Mouse (Mus musculus): ENCODE measurements around the gene Lgr4. TPM values are rescaled to one million over a fixed set of nuclear protein-coding genes. Genes with fewer than 3 reads are reported as not detected.

Lgr4 gene
- polyA plus RNA-seq, 1 experiment, result 0.04 TPM

DNA sequence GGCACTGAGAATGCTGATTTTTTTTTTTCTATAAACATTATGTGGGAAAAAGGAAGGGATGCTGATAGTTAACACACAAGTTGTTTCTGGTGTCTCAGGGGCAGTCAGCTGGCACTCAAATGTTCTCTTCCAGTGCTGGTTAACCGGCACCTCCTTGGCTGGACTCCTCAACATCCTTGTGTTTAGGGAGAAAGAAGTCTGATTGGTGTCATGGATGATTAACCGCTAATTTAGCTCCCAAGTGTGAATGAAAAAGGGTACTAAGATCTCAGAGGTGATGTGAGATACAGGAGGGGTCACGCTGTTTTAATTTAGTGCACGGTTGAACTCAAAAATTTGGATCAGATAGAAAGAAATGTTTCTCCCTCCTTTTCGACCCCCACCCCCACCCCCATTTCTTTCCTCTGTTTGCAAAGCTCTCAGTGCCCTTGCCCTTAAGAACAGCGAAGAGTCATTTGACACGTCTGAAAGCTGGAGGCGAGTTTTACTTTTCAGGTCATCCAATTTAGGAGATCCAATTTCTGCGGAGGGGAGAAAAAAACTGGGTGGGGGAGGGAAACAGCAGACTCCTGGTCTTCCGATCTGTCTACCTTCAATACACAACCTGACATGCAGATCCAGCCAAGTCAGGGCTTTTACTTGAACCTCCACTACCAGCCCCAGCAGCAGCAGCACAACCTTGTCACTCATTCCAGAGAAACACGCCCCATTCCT is 508 bp upstream of the Lgr4 start:
- H3K4me1 ChIP-seq (ENCODE audit: control insufficient read depth), result peaks cover 53% of the 10 kb centered on the region
- peaks cover 27% of the 10 kb centered on the region for H3K27me3 ChIP-seq (ENCODE audit: control insufficient read depth)
- TF ChIP-seq TAL1 (IDR thresholded peaks at IDR 0.05; ENCODE audit: low read length) (no peak), GATA1 (IDR thresholded peaks at IDR 0.05; ENCODE audit: low read length) (no peak)
- no peaks in the 10 kb centered on the region for H3K9me3 ChIP-seq (ENCODE audit: control insufficient read depth, low read length)
- no peaks in the 10 kb centered on the region for H3K36me3 ChIP-seq (ENCODE audit: control insufficient read depth)
- H3K4me3 ChIP-seq (replicated peaks), result peak overlapping the region; percentile 83

DNA sequence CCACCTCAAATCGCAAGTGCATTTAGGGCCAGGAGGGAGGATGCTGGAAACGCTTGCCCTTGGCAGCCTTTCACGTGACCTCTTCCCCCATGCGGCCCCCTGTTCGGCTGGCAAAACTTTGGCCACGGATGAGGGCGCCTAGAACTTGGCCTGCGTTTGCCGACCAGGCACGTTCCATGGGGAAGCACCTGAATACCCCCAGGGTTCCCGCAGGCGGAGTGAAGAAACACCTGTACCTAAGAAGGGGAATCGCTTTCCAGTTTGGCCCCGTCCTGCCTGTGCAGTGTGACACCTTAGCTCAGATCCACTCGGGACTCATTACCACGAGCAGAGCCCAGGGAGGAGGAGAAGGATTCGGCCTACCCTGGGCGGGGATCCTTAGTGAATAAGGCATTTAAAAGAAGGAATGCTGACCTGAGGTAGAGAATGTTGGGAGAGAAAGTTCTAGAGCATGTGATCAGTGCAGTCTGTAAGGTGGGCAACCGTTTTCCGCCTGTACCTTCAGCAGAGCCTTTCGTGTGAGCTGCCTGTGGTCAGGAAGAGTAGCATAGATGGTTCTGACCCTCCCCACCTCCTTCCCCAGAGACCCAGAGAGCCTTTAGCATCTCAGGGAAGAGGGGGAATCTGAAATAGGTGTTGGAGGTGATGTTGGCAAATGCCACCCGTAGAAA is 1.3 kb downstream of the Lgr4 start:
- Histone ChIP-seq H3K4me3 (replicated peaks) (peak overlapping the region; percentile 83), H3K4me1 (ENCODE audit: control insufficient read depth) (peaks cover 49% of the 10 kb centered on the region), H3K27me3 (ENCODE audit: control insufficient read depth) (peaks cover 15% of the 10 kb centered on the region), H3K9me3 (ENCODE audit: control insufficient read depth, low read length) (no peaks in the 10 kb centered on the region), H3K36me3 (ENCODE audit: control insufficient read depth) (no peaks in the 10 kb centered on the region)
- TF ChIP-seq TAL1 (IDR thresholded peaks at IDR 0.05; ENCODE audit: low read length), result no peak
- no peak for TF ChIP-seq GATA1 (IDR thresholded peaks at IDR 0.05; ENCODE audit: low read length)

DNA sequence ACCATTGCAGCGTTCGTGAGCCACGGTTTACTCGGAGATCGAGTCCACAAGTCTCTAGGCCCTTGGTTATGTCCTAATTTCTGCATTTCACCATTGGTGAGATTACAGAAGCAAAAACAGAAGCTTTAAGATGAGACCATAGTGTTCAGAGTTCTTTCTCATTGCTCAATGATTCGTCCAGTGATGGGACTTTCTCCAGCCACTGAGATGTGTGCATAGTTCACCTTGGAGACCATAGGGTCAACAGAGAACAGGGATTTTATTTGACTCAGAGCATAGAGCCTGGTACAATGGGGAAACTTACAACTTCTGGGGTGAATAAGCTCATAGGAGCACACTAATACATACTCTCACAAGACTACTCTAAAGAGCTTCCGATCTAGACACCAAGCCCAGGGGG is 3.0 kb downstream of the Lgr4 start:
- Histone ChIP-seq H3K4me3 (replicated peaks) (no peak overlapping the region), H3K9me3 (ENCODE audit: control insufficient read depth, low read length) (no peaks in the 10 kb centered on the region), H3K36me3 (ENCODE audit: control insufficient read depth) (no peaks in the 10 kb centered on the region; the same call in none of the 2 replicates), H3K4me1 (ENCODE audit: control insufficient read depth) (peaks cover 49% of the 10 kb centered on the region), H3K27me3 (ENCODE audit: control insufficient read depth) (peaks cover 5% of the 10 kb centered on the region)
- TF ChIP-seq GATA1 (IDR thresholded peaks at IDR 0.05; ENCODE audit: low read length) (no peak), TAL1 (IDR thresholded peaks at IDR 0.05; ENCODE audit: low read length) (no peak)

DNA sequence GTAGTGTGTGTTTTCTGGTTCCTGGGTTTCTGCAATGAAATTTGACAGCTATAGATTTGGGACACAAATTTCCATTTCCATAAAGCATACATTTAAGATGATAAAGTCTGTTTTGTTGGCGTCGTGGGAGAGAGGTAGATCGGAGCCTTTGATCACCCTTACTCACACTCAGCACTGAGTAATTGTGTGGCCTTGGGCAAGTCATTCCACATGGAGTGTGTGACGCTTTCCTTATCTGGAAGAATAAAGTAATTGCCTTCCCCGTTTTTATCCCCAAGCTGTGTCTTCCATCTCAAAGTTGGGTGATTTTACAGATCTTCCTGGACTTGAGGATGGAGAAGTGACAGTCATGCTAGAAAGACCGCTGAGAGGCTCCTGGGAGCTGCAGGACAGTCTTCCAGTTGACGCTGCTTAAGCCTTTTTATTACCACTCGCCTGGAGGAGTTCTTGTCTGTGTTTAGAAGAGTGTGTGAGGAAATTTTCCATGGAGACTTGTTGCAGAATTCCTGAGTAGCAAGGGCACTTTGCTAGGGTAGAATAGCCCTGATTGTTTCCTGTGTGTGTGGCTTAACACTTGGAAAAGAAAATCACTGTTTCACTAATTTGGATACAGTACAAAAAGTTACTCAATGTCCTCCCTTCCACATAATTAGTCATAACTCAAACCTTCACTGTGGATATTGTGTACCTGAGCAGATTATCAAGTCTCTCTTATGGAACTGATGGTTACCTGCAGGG is 4.0 kb downstream of the Lgr4 start:
- no peaks in the 10 kb centered on the region for H3K9me3 ChIP-seq (ENCODE audit: control insufficient read depth, low read length)
- H3K27me3 ChIP-seq (ENCODE audit: control insufficient read depth), result peaks cover 4% of the 10 kb centered on the region
- TF ChIP-seq GATA1 (IDR thresholded peaks at IDR 0.05; ENCODE audit: low read length) (no peak), TAL1 (IDR thresholded peaks at IDR 0.05; ENCODE audit: low read length) (no peak)
- peaks cover 52% of the 10 kb centered on the region for H3K4me1 ChIP-seq (ENCODE audit: control insufficient read depth)
- H3K4me3 ChIP-seq (replicated peaks), result no peak overlapping the region
- H3K36me3 ChIP-seq (ENCODE audit: control insufficient read depth), result peaks cover 7% of the 10 kb centered on the region

DNA sequence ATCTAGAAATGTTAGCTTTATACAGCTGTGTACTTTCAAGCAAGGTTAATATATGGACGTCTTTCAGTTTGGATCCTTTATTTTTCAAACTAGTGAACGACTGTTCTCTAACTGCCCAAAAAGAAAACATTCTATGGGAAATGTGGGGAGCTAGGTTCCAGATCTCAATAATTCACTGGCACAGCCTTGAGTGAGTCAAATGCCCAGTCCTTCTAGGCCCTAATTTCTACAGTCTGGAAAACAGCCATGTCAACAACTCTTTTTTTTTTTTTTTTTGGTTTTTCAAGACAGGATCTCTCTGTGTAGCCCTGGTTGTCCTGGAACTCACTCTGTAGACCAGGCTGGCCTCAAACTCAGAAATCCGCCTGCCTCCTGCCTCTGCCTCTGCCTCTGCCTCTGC is 4.9 kb downstream of the Lgr4 start:
- no peaks in the 10 kb centered on the region for H3K9me3 ChIP-seq (ENCODE audit: control insufficient read depth, low read length)

DNA sequence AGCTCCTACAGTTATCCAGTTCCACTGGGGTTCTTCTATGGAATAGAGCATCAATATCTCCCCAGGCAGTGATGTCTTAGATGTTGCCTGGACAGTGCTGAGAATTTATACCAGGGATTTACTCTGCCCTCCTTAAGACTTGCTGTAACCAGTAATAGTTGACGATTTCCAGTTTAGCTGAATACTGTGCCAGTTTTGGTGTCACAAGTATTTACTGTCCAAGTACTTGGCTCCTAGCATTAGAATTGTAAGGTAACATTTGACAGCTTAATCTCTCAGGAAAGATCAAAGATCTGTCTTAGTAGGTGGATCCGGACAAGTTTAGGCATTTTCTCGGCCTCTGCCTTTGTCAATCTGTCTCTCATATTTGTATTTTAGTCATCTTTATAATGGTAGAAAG is 5.6 kb downstream of the Lgr4 start:
- Histone ChIP-seq H3K27me3 (ENCODE audit: control insufficient read depth) (peaks cover 4% of the 10 kb centered on the region), H3K9me3 (ENCODE audit: control insufficient read depth, low read length) (no peaks in the 10 kb centered on the region), H3K4me3 (replicated peaks) (no peak overlapping the region), H3K36me3 (ENCODE audit: control insufficient read depth) (peaks cover 7% of the 10 kb centered on the region), H3K4me1 (ENCODE audit: control insufficient read depth) (peaks cover 38% of the 10 kb centered on the region)
- TF ChIP-seq TAL1 (IDR thresholded peaks at IDR 0.05; ENCODE audit: low read length) (no peak), GATA1 (IDR thresholded peaks at IDR 0.05; ENCODE audit: low read length) (no peak)

More for the DNA sequence above, 4.9 kb downstream of the Lgr4 start:
- TF ChIP-seq TAL1 (IDR thresholded peaks at IDR 0.05; ENCODE audit: low read length), result no peak
- Histone ChIP-seq H3K27me3 (ENCODE audit: control insufficient read depth) (peaks cover 4% of the 10 kb centered on the region), H3K36me3 (ENCODE audit: control insufficient read depth) (peaks cover 7% of the 10 kb centered on the region), H3K4me1 (ENCODE audit: control insufficient read depth) (peaks cover 45% of the 10 kb centered on the region), H3K4me3 (replicated peaks) (no peak overlapping the region)

DNA sequence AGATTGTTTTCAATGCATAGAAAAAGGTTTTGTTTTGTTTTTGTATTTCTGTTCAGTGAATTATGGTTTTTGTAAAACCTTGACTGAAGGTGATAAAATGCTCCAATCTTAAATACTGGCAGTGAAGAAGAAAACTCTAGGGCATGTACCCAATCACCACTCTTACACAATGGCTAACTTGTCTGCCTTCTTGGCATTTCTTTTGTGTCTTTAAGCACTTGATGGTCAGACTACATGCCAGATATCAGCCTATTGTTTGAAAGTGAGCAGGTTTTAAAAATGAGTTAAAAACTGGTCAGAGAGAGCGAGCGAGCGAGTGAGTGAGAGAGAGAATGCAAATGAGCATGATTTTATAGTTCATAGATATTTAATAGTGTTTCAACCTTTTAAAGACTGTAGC is 6.5 kb downstream of the Lgr4 start:
- H3K4me1 ChIP-seq (ENCODE audit: control insufficient read depth), result peaks cover 32% of the 10 kb centered on the region
- peaks cover 7% of the 10 kb centered on the region for H3K36me3 ChIP-seq (ENCODE audit: control insufficient read depth)
- H3K27me3 ChIP-seq (ENCODE audit: control insufficient read depth), result peaks cover 1% of the 10 kb centered on the region; the same call in 1 of the 2 replicates
- no peaks in the 10 kb centered on the region for H3K9me3 ChIP-seq (ENCODE audit: control insufficient read depth, low read length)
- no peak for TF ChIP-seq TAL1 (IDR thresholded peaks at IDR 0.05; ENCODE audit: low read length)
- TF ChIP-seq GATA1 (IDR thresholded peaks at IDR 0.05; ENCODE audit: low read length), result no peak
- no peak overlapping the region for H3K4me3 ChIP-seq (replicated peaks)

DNA sequence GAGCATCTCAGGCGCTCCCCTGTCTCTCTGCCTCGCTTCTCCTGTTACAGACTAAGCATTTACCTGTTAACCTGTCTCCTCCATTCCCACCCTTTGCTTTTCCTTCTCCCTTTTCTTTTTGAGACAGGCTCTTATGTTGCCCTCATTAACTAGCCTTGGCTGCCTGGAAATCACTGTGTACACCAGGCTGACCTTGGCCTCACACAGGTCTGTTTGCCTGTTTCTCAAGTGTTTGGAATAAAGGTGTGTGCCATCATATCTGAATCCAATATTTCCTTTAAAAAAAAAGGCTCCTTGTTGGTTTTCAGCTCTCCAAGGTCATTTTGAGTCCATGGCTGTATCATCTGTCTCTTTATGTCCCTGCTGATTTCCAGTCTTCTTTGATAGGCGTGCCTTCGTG is 9.5 kb downstream of the Lgr4 start:
- H3K4me3 ChIP-seq (replicated peaks), result no peak overlapping the region
- H3K4me1 ChIP-seq (ENCODE audit: control insufficient read depth), result peaks cover 16% of the 10 kb centered on the region
- no peaks in the 10 kb centered on the region for H3K9me3 ChIP-seq (ENCODE audit: control insufficient read depth, low read length)
- no peak for TF ChIP-seq GATA1 (IDR thresholded peaks at IDR 0.05; ENCODE audit: low read length)
- no peak for TF ChIP-seq TAL1 (IDR thresholded peaks at IDR 0.05; ENCODE audit: low read length)
- H3K27me3 ChIP-seq (ENCODE audit: control insufficient read depth), result no peaks in the 10 kb centered on the region
- peaks cover 7% of the 10 kb centered on the region for H3K36me3 ChIP-seq (ENCODE audit: control insufficient read depth)

DNA sequence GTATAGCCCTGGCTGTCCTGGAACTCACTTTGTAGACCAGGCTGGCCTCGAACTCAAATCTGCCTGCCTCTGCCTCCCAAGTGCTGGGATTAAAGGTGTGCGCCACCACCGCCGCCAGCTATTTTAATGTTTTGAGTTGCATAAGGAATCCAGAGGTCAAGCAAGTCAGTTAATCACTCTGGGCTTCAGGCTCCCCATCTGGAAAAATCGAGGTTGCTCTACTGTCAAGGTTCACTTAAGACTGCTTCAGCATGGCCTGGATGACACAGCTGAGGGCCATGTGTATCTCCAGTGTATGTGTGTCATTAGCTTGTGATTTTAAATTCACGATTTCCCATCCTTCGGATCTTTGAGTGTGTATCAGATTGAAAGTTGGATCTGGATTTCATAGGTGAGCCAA is 10.0 kb downstream of the Lgr4 start:
- no peaks in the 10 kb centered on the region for H3K9me3 ChIP-seq (ENCODE audit: control insufficient read depth, low read length)
- H3K27me3 ChIP-seq (ENCODE audit: control insufficient read depth), result no peaks in the 10 kb centered on the region
- no peak overlapping the region for H3K4me3 ChIP-seq (replicated peaks)
- TF ChIP-seq GATA1 (IDR thresholded peaks at IDR 0.05; ENCODE audit: low read length) (no peak), TAL1 (IDR thresholded peaks at IDR 0.05; ENCODE audit: low read length) (no peak)
- H3K4me1 ChIP-seq (ENCODE audit: control insufficient read depth), result peaks cover 16% of the 10 kb centered on the region
- peaks cover 7% of the 10 kb centered on the region for H3K36me3 ChIP-seq (ENCODE audit: control insufficient read depth)
